Mouse (Mus musculus) urinary bladder, postnatal 10 days (tissue): ENCODE results near the gene Mpp3.

Experiments used
- DNase-seq: peaks from one replicate; pipeline ENCODE4 v3.0.0; 2022; ENCODE audit warnings: low spot score

Mpp3 gene

GRCm38 (mm10) chr11:102028087-102028816 is at the start of gene Mpp3:
TSS of gene Mpp3 (minus strand) at chr11:102028461.
- DNase-seq: no peak

GRCm38 (mm10) chr11:102073722-102074121 is 45.5 kb upstream of the Mpp3 start:
- no peak for DNase-seq

GRCm38 (mm10) chr11:102072729-102073128 is 44.5 kb upstream of the Mpp3 start:
- DNase-seq: no peak

GRCm38 (mm10) chr11:102070426-102070825 is 42.2 kb upstream of the Mpp3 start:
- no peak for DNase-seq

- DNase-seq: no peak
Observed at GRCm38 (mm10) chr11:102069633-102070032, 41.4 kb upstream of the Mpp3 start.

- DNase-seq: no peak
Observed at GRCm38 (mm10) chr11:102068969-102069368, 40.7 kb upstream of the Mpp3 start.

- DNase-seq: no peak
Observed at GRCm38 (mm10) chr11:102063076-102063475, 34.8 kb upstream of the Mpp3 start.

GRCm38 (mm10) chr11:102061941-102062473 is 33.7 kb upstream of the Mpp3 start:
- DNase-seq: no peak

GRCm38 (mm10) chr11:102061236-102061940 is 33.1 kb upstream of the Mpp3 start:
- no peak for DNase-seq

GRCm38 (mm10) chr11:102053847-102054246 is 25.6 kb upstream of the Mpp3 start:
- DNase-seq: no peak

GRCm38 (mm10) chr11:102053183-102053582 is 24.9 kb upstream of the Mpp3 start:
- DNase-seq: no peak

- DNase-seq: no peak
Observed at GRCm38 (mm10) chr11:102052697-102053096, 24.4 kb upstream of the Mpp3 start.

- DNase-seq: no peak
Observed at GRCm38 (mm10) chr11:102051954-102052353, 23.7 kb upstream of the Mpp3 start.

GRCm38 (mm10) chr11:102051541-102051940 is 23.3 kb upstream of the Mpp3 start:
- no peak for DNase-seq

GRCm38 (mm10) chr11:102049875-102050482 is 21.7 kb upstream of the Mpp3 start:
- DNase-seq: no peak

- no peak for DNase-seq
Observed at GRCm38 (mm10) chr11:102046607-102047006, 18.3 kb upstream of the Mpp3 start.

GRCm38 (mm10) chr11:102044691-102045212 is 16.5 kb upstream of the Mpp3 start:
- DNase-seq: no peak

GRCm38 (mm10) chr11:102043381-102043780 is 15.1 kb upstream of the Mpp3 start:
- DNase-seq: no peak

- no peak for DNase-seq
Observed at GRCm38 (mm10) chr11:102042971-102043370, 14.7 kb upstream of the Mpp3 start.

GRCm38 (mm10) chr11:102041350-102041949 is 13.2 kb upstream of the Mpp3 start, which contains the start of gene Cd300lg:
TSS of gene Cd300lg (plus strand) at chr11:102041509.
- DNase-seq: no peak

- DNase-seq: no peak
Observed at GRCm38 (mm10) chr11:102040646-102041045, 12.4 kb upstream of the Mpp3 start.

GRCm38 (mm10) chr11:102040138-102040524 is 11.9 kb upstream of the Mpp3 start:
- peak; percentile 59 for DNase-seq
